ENCODE assay signal across 21 mouse cellular contexts in the genomic region with DNA sequence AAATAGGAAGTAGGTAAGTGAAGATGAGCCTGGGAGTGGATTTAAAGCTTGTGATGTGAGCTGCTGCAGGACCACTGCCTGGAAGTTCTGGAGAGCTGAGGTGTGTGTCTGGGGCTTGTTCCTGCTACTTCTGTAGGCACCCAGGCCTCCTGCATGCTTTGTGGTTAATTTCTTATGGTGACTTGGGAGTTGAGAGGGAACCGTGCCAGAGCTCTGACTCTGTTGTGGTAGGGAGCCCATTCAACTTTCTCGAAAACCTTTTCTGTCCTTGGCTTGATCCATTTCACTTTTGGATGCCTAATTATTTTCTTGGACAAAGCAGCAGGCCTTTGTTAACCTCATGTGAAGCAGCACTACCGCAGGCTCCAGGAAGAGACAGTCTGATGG. TPM values are rescaled to one million over a fixed set of nuclear protein-coding genes. Genes with fewer than 3 reads are reported as not detected.
DNase-seq lines count a peak whose midpoint lies in the region; ATAC-seq lines count a peak whose summit lies in the region.
"Had no signal": no experiment of that assay in that cellular context is flagged by ENCODE, and none has a peak within 500 bp of the region (broad histone marks: within the 10 kb centered on the region; RNA-seq: fewer than 3 reads in every experiment).

No protein-coding gene starts in this region.

- ATAC-seq in heart, embryonic 16.5 days (replicated peaks; ENCODE audit: extremely low read depth, insufficient read depth, low FRiP score): no peak
- 0 out of 2 replicates have a peak, but pooled peaks have one; percentile 47 for ATAC-seq in intestine, embryonic 15.5 days
- ATAC-seq: activated CD4-positive, CD25-positive, alpha-beta regulatory T cell, adult 4 months had no signal

- intact Hi-C loops in heart, postnatal 25 days (cut with DNase I): no loop called here

- no peak overlapping the region for H3K9ac ChIP-seq in heart, embryonic 16.5 days (ENCODE audit: low read length)
- no peak overlapping the region for H3K9ac ChIP-seq in intestine, embryonic 15.5 days
- H3K9ac ChIP-seq: hindbrain, embryonic 14.5 days; neural tube, embryonic 12.5 days had no signal

- 75% methylated on average over 3 of the region's 3 CpGs for WGBS in heart, embryonic 16.5 days
- 61% methylated on average over 3 of the region's 3 CpGs for WGBS in intestine, embryonic 15.5 days

- H3K27me3 ChIP-seq in heart, embryonic 16.5 days (ENCODE audit: control insufficient read depth, insufficient read depth, low read length): no peaks in the 10 kb centered on the region
- H3K27me3 ChIP-seq in intestine, embryonic 15.5 days (replicated peaks): no peaks in the 10 kb centered on the region
- H3K27me3 ChIP-seq: CH12.LX; neural tube, embryonic 12.5 days had no signal

- H3K4me3 ChIP-seq in heart, embryonic 16.5 days (ENCODE audit: low read length): no peak overlapping the region
- H3K4me3 ChIP-seq in intestine, embryonic 15.5 days (replicated peaks): no peak overlapping the region
- H3K4me3 ChIP-seq: forebrain, embryonic 10.5 days; neural tube, embryonic 12.5 days had no signal

- peaks cover 14% of the 10 kb centered on the region for H3K36me3 ChIP-seq in heart, embryonic 16.5 days (ENCODE audit: control insufficient read depth, insufficient read depth)
- peaks cover 22% of the 10 kb centered on the region for H3K36me3 ChIP-seq in intestine, embryonic 15.5 days

- no peak for DNase-seq in heart, postnatal 25 days (ENCODE audit: low spot score)
- DNase-seq in 3134 (ENCODE audit: extremely low read depth, insufficient read length, low spot score): peak; percentile 60
- DNase-seq in 3T3-L1 (ENCODE audit: low read depth, low spot score): peak; percentile 89
- DNase-seq in T-cell, adult 2 months (ENCODE audit: low spot score): no peak
- DNase-seq in spleen, postnatal 4 days (ENCODE audit: low spot score in 2 of 2): no peak
- DNase-seq: cerebellum, adult 18-20 months; gastrocnemius, postnatal 10 days; heart, postnatal 14 days; kidney, adult 18-20 months; kidney, postnatal 14 days; layer of hippocampus, adult 9-11 months; right cerebral cortex, postnatal 25 days; thymus, postnatal 4 days had no signal

- no peaks in the 10 kb centered on the region for H3K9me3 ChIP-seq in heart, embryonic 16.5 days (replicated peaks; ENCODE audit: control insufficient read depth, low read length)
- no peaks in the 10 kb centered on the region for H3K9me3 ChIP-seq in intestine, embryonic 15.5 days
- H3K9me3 ChIP-seq: forebrain, embryonic 10.5 days; neural tube, embryonic 12.5 days had no signal

- no peak overlapping the region for H3K4me2 ChIP-seq in heart, embryonic 16.5 days (ENCODE audit: low read depth, low read length)
- H3K4me2 ChIP-seq in intestine, embryonic 15.5 days (replicated peaks): no peak overlapping the region
- H3K4me2 ChIP-seq: hindbrain, embryonic 14.5 days; liver, embryonic 11.5 days; neural tube, embryonic 12.5 days had no signal

- H3K4me1 ChIP-seq in heart, embryonic 16.5 days (ENCODE audit: control insufficient read depth, insufficient read depth, low read length): no peaks in the 10 kb centered on the region
- H3K4me1 ChIP-seq in intestine, embryonic 15.5 days (replicated peaks): no peaks in the 10 kb centered on the region
- H3K4me1 ChIP-seq: forebrain, embryonic 10.5 days; neural tube, embryonic 12.5 days had no signal

- 0 out of 2 replicates have a peak overlapping the region, but pooled peaks have one; percentile 19 for H3K27ac ChIP-seq in heart, embryonic 16.5 days (ENCODE audit: low read length)
- peak overlapping the region; percentile 61 for H3K27ac ChIP-seq in intestine, embryonic 15.5 days
- H3K27ac ChIP-seq: forebrain, embryonic 10.5 days; hindbrain, embryonic 14.5 days; neural tube, embryonic 12.5 days had no signal

RNA-seq across cellular contexts. Expression of gene Adpgk, which starts 19.9 kb away (rescaled TPM):
- polyA plus RNA-seq in heart, embryonic 16.5 days (2015; fragmentation: Nextera tagmentation; extraction: Ambion mirVana): 19.0 and 20.0 TPM in 2 replicates
- 1 to 10 TPM; 7.5 to 8.3 TPM for total RNA-seq in heart, postnatal 25 days (2021)
- 31.1 and 31.3 TPM in 2 replicates for polyA plus RNA-seq in intestine, embryonic 15.5 days (2015; fragmentation: Nextera tagmentation; extraction: Ambion mirVana)

RNA-seq across cellular contexts. Expression of gene Bbs4, which starts 42.0 kb away (rescaled TPM):
- 6.3 and 7.5 TPM in 2 replicates for polyA plus RNA-seq in heart, embryonic 16.5 days (2015; fragmentation: Nextera tagmentation; extraction: Ambion mirVana)
- total RNA-seq in heart, postnatal 25 days (2021): 1 to 10 TPM; 2.2 to 2.3 TPM
- polyA plus RNA-seq in intestine, embryonic 15.5 days (2015; fragmentation: Nextera tagmentation; extraction: Ambion mirVana): 8.9 and 9.6 TPM in 2 replicates

Comparison
In these comparisons a context has a peak if more than half of its experiments do, and no peak if none do; other contexts are left out.
1. DNase-seq: peak in 3134 (single experiment) and 3T3-L1 (single experiment); none in heart, postnatal 25 days (single experiment), T-cell, adult 2 months (single experiment) and spleen, postnatal 4 days (0 of 2).